Mouse (Mus musculus) hindbrain, embryonic 11.5 days (tissue): ENCODE data around the gene Sema7a. TPM values are rescaled to one million over a fixed set of nuclear protein-coding genes. Genes with fewer than 3 reads are reported as not detected.
A peak's percentile ranks its signal among the peaks of the same experiment; 100 is the strongest.

Experiments
- ATAC-seq: fragments of 200-750 bp; cut with Nextera tagmentation; 2 replicates; pipeline ENCODE4 v1.8.0; 2017; ENCODE audit warnings: mild to moderate bottlenecking, moderate TSS enrichment, moderate library complexity; ENCODE audit not compliant: low FRiP score
- DNase-seq: peaks from one replicate; pipeline ENCODE4 v3.0.0-alpha.2; 2015; ENCODE audit warnings: low spot score
- H3K27ac ChIP-seq: fragments of 300-500 bp; sonication (generic); 2 replicates; pipeline ENCODE4 v1.5.1; 2014; ENCODE audit warnings: mild to moderate bottlenecking, low read depth, low read length
- H3K27me3 ChIP-seq: fragments of 300-500 bp; sonication (generic); 2 replicates; pipeline ENCODE4 v1.6.1; 2014; ENCODE audit warnings: mild to moderate bottlenecking, low read length, moderate library complexity, mixed read lengths; ENCODE audit not compliant: control insufficient read depth, insufficient read depth
- H3K36me3 ChIP-seq: fragments of 300-500 bp; sonication (generic); 2 replicates; pipeline ENCODE4 v1.6.1; 2014; ENCODE audit warnings: mild to moderate bottlenecking, low read length, moderate library complexity, mixed read lengths; ENCODE audit not compliant: control insufficient read depth, insufficient read depth
- H3K4me1 ChIP-seq: fragments of 300-500 bp; sonication (generic); replicated peaks from 2 replicates; pipeline ENCODE4 v1.6.1; 2014; ENCODE audit warnings: low read length, mixed read lengths; ENCODE audit not compliant: control insufficient read depth, insufficient read depth
- H3K4me2 ChIP-seq: fragments of 300-500 bp; sonication (generic); replicated peaks from 2 replicates; pipeline ENCODE4 v1.6.1; 2014; ENCODE audit warnings: mild to moderate bottlenecking, low read depth, low read length
- H3K4me3 ChIP-seq: fragments of 300-500 bp; sonication (generic); 2 replicates; pipeline ENCODE4 v1.5.1; 2014; ENCODE audit warnings: low read depth, low read length
- H3K9ac ChIP-seq: fragments of 300-500 bp; sonication (generic); 2 replicates; pipeline ENCODE4 v1.6.1; 2014; ENCODE audit warnings: low read depth, low read length
- H3K9me3 ChIP-seq: fragments of 300-500 bp; sonication (generic); 2 replicates; pipeline ENCODE4 v1.6.1; 2016; ENCODE audit warnings: low read length; ENCODE audit not compliant: control insufficient read depth
- WGBS: fragments of 180-500 bp; shearing (Covaris S2); extraction: QIAGEN DNeasy Blood & Tissue Kit; methylation state at CpG from one replicate; pipeline ENCODE4 v1.1.7; 2014; 5-methylcytosine and 5-hydroxymethylcytosine counted together
- polyA plus RNA-seq: library from polyadenylated mRNA; unstranded; fragments of >200 nt; fragmentation: Nextera tagmentation; extraction: Ambion mirVana; gene quantifications from 2 replicates; pipeline ENCODE4 v1.2.1, GENCODE M21; 2014

The Sema7a gene
- polyA plus RNA-seq, 1 experiment from 2014 or later = 3.6 TPM

GRCm38 (mm10) chr9:57978025-57978424 lies 38.1 kb downstream of the Sema7a start:
- Histone ChIP-seq H3K4me1 (no peaks in the 10 kb centered on the region), H3K27ac (no peak overlapping the region), H3K36me3 (no peaks in the 10 kb centered on the region), H3K9me3 (no peaks in the 10 kb centered on the region), H3K27me3 (no peaks in the 10 kb centered on the region), H3K4me3 (no peak overlapping the region), H3K4me2 (no peak overlapping the region), H3K9ac (no peak overlapping the region)
- WGBS = 87% methylated on average over 6 of the region's 6 CpGs
- DNase-seq (no peak), ATAC-seq (no peak)

DNA sequence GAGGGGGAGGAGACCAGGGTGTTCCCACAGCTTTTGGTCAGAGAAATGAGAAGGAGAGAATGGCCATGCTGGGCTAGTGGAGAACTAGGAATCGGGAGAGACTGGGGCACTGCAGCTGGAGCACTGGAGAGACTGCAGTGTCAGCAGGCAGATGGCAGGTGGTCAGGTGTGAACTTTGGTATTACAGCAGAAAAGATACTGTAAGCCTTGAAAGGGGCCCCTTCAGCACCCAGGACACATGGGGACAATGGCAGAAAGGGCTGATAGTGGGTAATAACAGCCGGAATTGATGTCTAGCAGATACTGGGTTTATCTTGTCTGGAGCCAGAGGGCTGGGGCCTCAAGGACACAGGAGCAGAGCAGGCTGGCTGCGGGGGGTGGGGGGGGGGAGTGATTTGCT lies 38.9 kb downstream of the Sema7a start:
- WGBS = 70% methylated on average over 3 of the region's 3 CpGs
- DNase-seq = no peak

GRCm38 (mm10) chr9:57980570-57980969 lies 40.7 kb downstream of the Sema7a start:
- WGBS = 80% methylated on average over 10 of the region's 10 CpGs
- Histone ChIP-seq H3K9ac (no peak overlapping the region), H3K9me3 (no peaks in the 10 kb centered on the region), H3K4me1 (no peaks in the 10 kb centered on the region), H3K36me3 (no peaks in the 10 kb centered on the region), H3K4me2 (no peak overlapping the region), H3K4me3 (no peak overlapping the region), H3K27ac (no peak overlapping the region), H3K27me3 (no peaks in the 10 kb centered on the region)
- ATAC-seq (no peak), DNase-seq (no peak)

More for the DNA sequence above, 38.9 kb downstream of the Sema7a start:
- Histone ChIP-seq H3K9me3 (no peaks in the 10 kb centered on the region), H3K36me3 (no peaks in the 10 kb centered on the region), H3K27ac (no peak overlapping the region), H3K4me2 (no peak overlapping the region), H3K4me3 (no peak overlapping the region), H3K4me1 (no peaks in the 10 kb centered on the region), H3K27me3 (no peaks in the 10 kb centered on the region), H3K9ac (no peak overlapping the region)
- ATAC-seq = no peak

DNA sequence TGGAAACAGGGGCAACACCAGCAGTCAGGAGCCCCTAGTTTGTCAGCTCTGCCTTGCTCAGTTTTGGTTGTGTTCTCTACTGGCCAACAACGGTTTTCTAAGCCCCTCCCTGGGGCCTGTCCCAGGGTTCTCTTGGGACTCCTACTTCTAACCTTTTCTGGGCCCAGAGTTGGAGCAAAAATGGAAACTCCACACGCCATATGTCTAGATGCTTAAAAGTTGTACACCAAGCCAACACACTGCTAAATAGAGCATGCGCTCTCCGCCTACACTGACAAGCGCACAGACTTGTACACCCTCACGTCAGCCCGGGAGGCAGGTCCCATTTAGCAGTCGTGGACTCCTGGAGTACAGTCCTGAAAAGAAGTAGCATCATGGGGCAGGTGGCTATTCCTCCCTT lies 45.4 kb downstream of the Sema7a start:
- no peaks in the 10 kb centered on the region for H3K27me3 ChIP-seq
- no peak overlapping the region for H3K4me2 ChIP-seq
- no peak overlapping the region for H3K9ac ChIP-seq
- no peak overlapping the region for H3K4me3 ChIP-seq
- H3K27ac ChIP-seq = no peak overlapping the region
- no peaks in the 10 kb centered on the region for H3K9me3 ChIP-seq
- no peaks in the 10 kb centered on the region for H3K4me1 ChIP-seq
- no peaks in the 10 kb centered on the region for H3K36me3 ChIP-seq
- no peak for DNase-seq
- 92% methylated on average over 8 of the region's 8 CpGs for WGBS
- no peak for ATAC-seq

DNA sequence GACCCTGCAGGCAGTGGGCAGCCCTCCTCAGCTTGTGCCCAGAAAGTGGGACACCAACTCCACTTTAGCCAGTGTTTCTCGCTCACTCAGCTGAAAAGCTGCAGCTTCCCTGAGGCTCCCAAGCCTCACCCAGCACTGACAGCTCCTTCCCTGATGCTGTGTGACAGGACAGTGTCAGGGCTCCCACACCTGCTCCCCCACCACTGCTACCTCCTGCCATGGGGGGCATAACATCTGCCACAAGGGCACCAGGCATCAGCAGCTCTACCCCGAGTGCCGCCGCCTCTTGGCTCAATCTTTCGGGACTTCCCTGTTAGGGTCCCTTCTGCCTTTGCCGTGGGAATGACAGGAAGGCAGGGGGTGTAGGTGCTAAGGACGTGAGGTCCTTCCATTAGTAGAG lies 46.4 kb downstream of the Sema7a start:
- WGBS = 81% methylated on average over 7 of the region's 7 CpGs
- Histone ChIP-seq H3K4me1 (no peaks in the 10 kb centered on the region), H3K27ac (no peak overlapping the region), H3K9ac (no peak overlapping the region), H3K36me3 (no peaks in the 10 kb centered on the region), H3K9me3 (no peaks in the 10 kb centered on the region), H3K4me2 (no peak overlapping the region), H3K4me3 (no peak overlapping the region), H3K27me3 (no peaks in the 10 kb centered on the region)
- DNase-seq (no peak), ATAC-seq (no peak)

DNA sequence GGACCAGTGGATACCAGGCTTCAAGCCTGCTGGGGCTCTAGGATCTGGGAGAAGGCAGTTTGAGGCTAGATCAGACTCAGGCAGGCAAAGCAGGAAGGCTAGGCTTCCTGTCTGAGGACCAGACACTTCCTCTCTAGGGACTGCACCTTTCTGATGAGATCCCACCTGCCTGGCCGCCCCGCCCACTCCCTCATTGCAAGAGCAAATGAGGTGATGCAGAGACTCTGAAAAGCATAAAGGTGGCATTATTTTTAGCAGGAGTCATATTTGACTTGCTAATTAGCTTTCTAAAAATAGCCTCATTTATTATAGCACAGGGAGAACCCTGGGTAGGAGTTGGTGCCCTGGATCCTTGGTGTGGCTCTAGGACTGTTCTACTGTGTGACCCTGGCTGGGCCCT lies 48.2 kb downstream of the Sema7a start:
- H3K4me2 ChIP-seq = no peak overlapping the region
- ATAC-seq (no peak), DNase-seq (no peak)
- no peak overlapping the region for H3K9ac ChIP-seq
- H3K36me3 ChIP-seq = no peaks in the 10 kb centered on the region
- H3K4me3 ChIP-seq = no peak overlapping the region
- H3K27me3 ChIP-seq = no peaks in the 10 kb centered on the region
- WGBS = 73% methylated on average over 2 of the region's 2 CpGs
- no peaks in the 10 kb centered on the region for H3K4me1 ChIP-seq
- no peak overlapping the region for H3K27ac ChIP-seq
- H3K9me3 ChIP-seq = no peaks in the 10 kb centered on the region

GRCm38 (mm10) chr9:57989309-57989708 lies 49.4 kb downstream of the Sema7a start:
- no peak overlapping the region for H3K27ac ChIP-seq
- no peaks in the 10 kb centered on the region for H3K27me3 ChIP-seq
- H3K4me3 ChIP-seq = no peak overlapping the region
- H3K4me1 ChIP-seq = no peaks in the 10 kb centered on the region
- H3K36me3 ChIP-seq = no peaks in the 10 kb centered on the region
- no peak overlapping the region for H3K9ac ChIP-seq
- WGBS = 89% methylated on average over 6 of the region's 6 CpGs
- H3K9me3 ChIP-seq = no peaks in the 10 kb centered on the region
- DNase-seq = no peak
- no peak overlapping the region for H3K4me2 ChIP-seq
- no peak for ATAC-seq

GRCm38 (mm10) chr9:57990438-57991110 lies 50.7 kb downstream of the Sema7a start:
- Histone ChIP-seq H3K4me3 (no peak overlapping the region), H3K27me3 (no peaks in the 10 kb centered on the region), H3K27ac (no peak overlapping the region), H3K9ac (no peak overlapping the region), H3K4me1 (no peaks in the 10 kb centered on the region), H3K4me2 (no peak overlapping the region), H3K36me3 (no peaks in the 10 kb centered on the region), H3K9me3 (no peaks in the 10 kb centered on the region)
- DNase-seq (peak; percentile 77), ATAC-seq (no peak)
- WGBS = 47% methylated on average over 10 of the region's 10 CpGs

GRCm38 (mm10) chr9:57992060-57992459 lies 52.1 kb downstream of the Sema7a start:
- H3K4me3 ChIP-seq = no peak overlapping the region
- H3K9ac ChIP-seq = no peak overlapping the region
- H3K36me3 ChIP-seq = no peaks in the 10 kb centered on the region
- H3K4me2 ChIP-seq = no peak overlapping the region
- ATAC-seq (no peak), DNase-seq (no peak)
- no peaks in the 10 kb centered on the region for H3K27me3 ChIP-seq
- WGBS = 76% methylated on average over 3 of the region's 3 CpGs
- no peaks in the 10 kb centered on the region for H3K9me3 ChIP-seq
- no peaks in the 10 kb centered on the region for H3K4me1 ChIP-seq
- no peak overlapping the region for H3K27ac ChIP-seq
